Comparison of ENCODE assay signal across 10 mouse cellular contexts in genomic region chr13:97900380-97900758, GRCm38 (mm10).
A peak's percentile ranks its signal among the peaks of the same experiment; 100 is the strongest.
DNase-seq lines count a peak whose midpoint lies in the region; ATAC-seq and TF ChIP-seq lines count a peak whose summit lies in the region.
"Had no signal": no experiment of that assay in that cellular context is flagged by ENCODE, and none has a peak within 500 bp of the region (broad histone marks: within the 10 kb centered on the region; RNA-seq: fewer than 3 reads in every experiment).

No protein-coding gene starts in this region.

- TF ChIP-seq CTCF in lung, embryonic 14.5 days (IDR thresholded peaks at IDR 0.05; ENCODE audit: low read depth) = no peak
- TF ChIP-seq CTCF in kidney, adult 2 months (conservative IDR thresholded peaks at IDR 0.05; ENCODE audit: insufficient read depth, insufficient read length, low read depth, low read length) = no peak

- intact Hi-C loops in left cerebral cortex, postnatal 25 days (cut with DNase I) = no loop called here
- intact Hi-C loops in heart, postnatal 25 days (cut with DNase I) = no loop called here

- H3K9me3 ChIP-seq in lung, embryonic 14.5 days (ENCODE audit: low read depth, low read length) = no peaks in the 10 kb centered on the region
- no peaks in the 10 kb centered on the region for H3K9me3 ChIP-seq in hindbrain, embryonic 11.5 days (ENCODE audit: control insufficient read depth, low read length)
- H3K9me3 ChIP-seq: heart, embryonic 10.5 days; kidney, embryonic 15.5 days had no signal

- no peak overlapping the region for H3K4me2 ChIP-seq in lung, embryonic 14.5 days
- H3K4me2 ChIP-seq in hindbrain, embryonic 11.5 days (replicated peaks; ENCODE audit: low read depth, low read length) = no peak overlapping the region
- H3K4me2 ChIP-seq: kidney, embryonic 15.5 days had no signal

- no peak overlapping the region for H3K4me3 ChIP-seq in lung, embryonic 14.5 days (ENCODE audit: low read depth, low read length)
- no peak overlapping the region for H3K4me3 ChIP-seq in hindbrain, embryonic 11.5 days (ENCODE audit: low read depth, low read length)
- H3K4me3 ChIP-seq in kidney, adult 2 months (ENCODE audit: insufficient read depth, low read depth, low read length) = no peak overlapping the region
- H3K4me3 ChIP-seq: heart, embryonic 10.5 days; kidney, embryonic 15.5 days had no signal

- no peaks in the 10 kb centered on the region for H3K27me3 ChIP-seq in lung, embryonic 14.5 days (ENCODE audit: insufficient read depth, low read length)
- no peaks in the 10 kb centered on the region for H3K27me3 ChIP-seq in hindbrain, embryonic 11.5 days (ENCODE audit: control insufficient read depth, insufficient read depth, low read length)
- no peaks in the 10 kb centered on the region for H3K27me3 ChIP-seq in kidney, adult 2 months (replicated peaks; ENCODE audit: control insufficient read depth, insufficient read depth, low read length)
- H3K27me3 ChIP-seq: kidney, embryonic 15.5 days had no signal

- no peak for TF ChIP-seq POLR2A in kidney, adult 2 months (IDR thresholded peaks at IDR 0.05; ENCODE audit: low read depth, low read length)

- no peak; the same call in 1 of the 2 replicates for ATAC-seq in lung, embryonic 14.5 days (ENCODE audit: insufficient read depth)
- ATAC-seq in hindbrain, embryonic 11.5 days (ENCODE audit: low FRiP score) = no peak

- WGBS in lung, embryonic 14.5 days = 42% methylated on average over 3 of the region's 3 CpGs
- 49% methylated on average over 3 of the region's 3 CpGs for WGBS in hindbrain, embryonic 11.5 days
- WGBS in kidney, adult 2 months = 73% methylated on average over 3 of the region's 3 CpGs

- H3K36me3 ChIP-seq in lung, embryonic 14.5 days (ENCODE audit: insufficient read depth) = no peaks in the 10 kb centered on the region
- H3K36me3 ChIP-seq in hindbrain, embryonic 11.5 days (ENCODE audit: control insufficient read depth, insufficient read depth, low read length) = no peaks in the 10 kb centered on the region
- H3K36me3 ChIP-seq in kidney, adult 2 months (ENCODE audit: control insufficient read depth, insufficient read depth, low read length) = peaks cover 1% of the 10 kb centered on the region; the same call in 1 of the 2 replicates
- H3K36me3 ChIP-seq: heart, embryonic 10.5 days had no signal

- DNase-seq in lung, embryonic 14.5 days = peak; percentile 59
- DNase-seq in lung, postnatal 10 days = no peak
- DNase-seq in hindbrain, embryonic 11.5 days (ENCODE audit: low spot score) = peak; percentile 48
- DNase-seq in left cerebral cortex, postnatal 25 days (ENCODE audit: low spot score in 2 of 2) = peak; percentile 76 to 88
- DNase-seq in right cerebral cortex, postnatal 36 days (ENCODE audit: low spot score in 2 of 2) = peak; percentile 52 to 68
- no peak for DNase-seq in gastrocnemius, postnatal 10 days
- DNase-seq in kidney, adult 2 months = no peak
- DNase-seq in heart, postnatal 25 days (ENCODE audit: low spot score) = no peak

- H3K9ac ChIP-seq in lung, embryonic 14.5 days = no peak overlapping the region
- H3K9ac ChIP-seq in hindbrain, embryonic 11.5 days (ENCODE audit: low read depth, low read length) = no peak overlapping the region
- H3K9ac ChIP-seq: kidney, embryonic 15.5 days had no signal

- no peak overlapping the region for H3K27ac ChIP-seq in lung, embryonic 14.5 days (ENCODE audit: low read depth)
- H3K27ac ChIP-seq in hindbrain, embryonic 11.5 days (ENCODE audit: low read depth, low read length) = no peak overlapping the region
- no peak overlapping the region for H3K27ac ChIP-seq in kidney, adult 2 months (ENCODE audit: insufficient read depth, low read depth, low read length)
- H3K27ac ChIP-seq: heart, embryonic 10.5 days; kidney, embryonic 15.5 days had no signal

- H3K4me1 ChIP-seq in lung, embryonic 14.5 days (ENCODE audit: insufficient read depth) = no peaks in the 10 kb centered on the region
- 0 out of 2 replicates have a peak, but pooled peaks cover 2% of the 10 kb centered on the region for H3K4me1 ChIP-seq in hindbrain, embryonic 11.5 days (replicated peaks; ENCODE audit: control insufficient read depth, insufficient read depth, low read length)
- no peaks in the 10 kb centered on the region for H3K4me1 ChIP-seq in kidney, adult 2 months (ENCODE audit: control insufficient read depth, insufficient read depth, low read length)
- H3K4me1 ChIP-seq: heart, embryonic 10.5 days had no signal

Comparison
In these comparisons a context has a peak if more than half of its experiments do, and no peak if none do; other contexts are left out.
1. DNase-seq: peak in lung, embryonic 14.5 days (single experiment), hindbrain, embryonic 11.5 days (single experiment), left cerebral cortex, postnatal 25 days (2 of 2) and right cerebral cortex, postnatal 36 days (2 of 2); none in lung, postnatal 10 days (single experiment), gastrocnemius, postnatal 10 days (single experiment), kidney, adult 2 months (single experiment) and heart, postnatal 25 days (single experiment).